ENCODE assay signal across 23 mouse cellular contexts in genomic region chr2:90788126-90788525, GRCm38 (mm10). TPM values are rescaled to one million over a fixed set of nuclear protein-coding genes. Genes with fewer than 3 reads are reported as not detected.
DNase-seq lines count a peak whose midpoint lies in the region; TF ChIP-seq lines count a peak whose summit lies in the region.
"Had no signal": no experiment of that assay in that cellular context is flagged by ENCODE, and none has a peak within 500 bp of the region (broad histone marks: within the 10 kb centered on the region; RNA-seq: fewer than 3 reads in every experiment).

No protein-coding gene starts in this region.

- H3K27me3 ChIP-seq in kidney, adult 2 months (replicated peaks; ENCODE audit: control insufficient read depth, insufficient read depth, low read length): no peaks in the 10 kb centered on the region; the same call in 1 of the 2 replicates
- H3K27me3 ChIP-seq: CH12.LX, Patski had no signal

- DNase-seq in kidney, adult 2 months: peak; percentile 52
- no peak for DNase-seq in kidney, adult 18-20 months
- DNase-seq in kidney, adult 9 months: peak; percentile 63
- no peak for DNase-seq in kidney, adult 8-10 months
- DNase-seq in layer of hippocampus, adult 2 months (ENCODE audit: low spot score in 2 of 2): no peak
- DNase-seq in layer of hippocampus, postnatal 14 days (ENCODE audit: low spot score in 2 of 2): no peak
- DNase-seq: adrenal gland, adult 2 months; adrenal gland, adult 8-10 months; adrenal gland, postnatal 10 days; adrenal gland, postnatal 14 days; adrenal gland, postnatal 25 days; adrenal gland, postnatal 36 days; B cell, adult 2 months; cerebellum, adult 11 months; cerebellum, adult 11-12 months; cerebellum, adult 18-20 months had no signal

- no peaks in the 10 kb centered on the region for H3K36me3 ChIP-seq in kidney, adult 2 months (ENCODE audit: control insufficient read depth, insufficient read depth, low read length)

- no peak for TF ChIP-seq CTCF in kidney, adult 2 months (conservative IDR thresholded peaks at IDR 0.05; ENCODE audit: insufficient read depth, insufficient read length, low read depth, low read length)
- TF ChIP-seq CTCF in layer of hippocampus, adult 2 months (conservative IDR thresholded peaks at IDR 0.05): no peak

- H3K4me3 ChIP-seq in kidney, adult 2 months (ENCODE audit: insufficient read depth, low read depth, low read length): no peak overlapping the region
- H3K4me3 ChIP-seq in layer of hippocampus, adult 2 months: no peak overlapping the region

- no peaks in the 10 kb centered on the region for H3K4me1 ChIP-seq in kidney, adult 2 months (ENCODE audit: control insufficient read depth, insufficient read depth, low read length)

- no peak for TF ChIP-seq POLR2A in kidney, adult 2 months (IDR thresholded peaks at IDR 0.05; ENCODE audit: low read depth, low read length)

- H3K27ac ChIP-seq in kidney, adult 2 months (ENCODE audit: insufficient read depth, low read depth, low read length): no peak overlapping the region
- H3K27ac ChIP-seq in layer of hippocampus, adult 2 months: peak overlapping the region; percentile 11; the same call in 1 of the 2 replicates

- 51% methylated on average over 2 of the region's 2 CpGs for whole genome bisulfite sequencing in kidney, adult 2 months

RNA-seq across cellular contexts. Expression of gene Agbl2, which starts 5.6 kb away (rescaled TPM):
- polyA plus RNA-seq in kidney, adult 2 months (2012; rRNA removed): 0.56 and 0.65 TPM in 2 replicates
- total RNA-seq in layer of hippocampus, adult 2 months (2021): 1 to 10 TPM; 1.0 to 1.3 TPM
- total RNA-seq in layer of hippocampus, postnatal 14 days (2021): under 1 TPM; 0.31 to 0.88 TPM
- total RNA-seq: CH12.LX, MEL had no signal
- polyA plus RNA-seq: activated CD4-positive, CD25-positive, alpha-beta regulatory T cell, adult 4 months; C2C12; CD4-positive, CD25-positive, alpha-beta regulatory T cell, adult 4 months; G1E; Patski had no signal

RNA-seq across cellular contexts. Expression of gene Fnbp4, which starts 43.0 kb away (rescaled TPM):
- polyA plus RNA-seq in kidney, adult 2 months (2012; rRNA removed): 20.6 and 21.2 TPM in 2 replicates
- 10 to 100 TPM; 58.3 to 73.3 TPM for total RNA-seq in layer of hippocampus, adult 2 months (2021)
- 10 to 100 TPM; 58.8 to 74.5 TPM for total RNA-seq in layer of hippocampus, postnatal 14 days (2021)

RNA-seq across cellular contexts. Expression of gene Mtch2, which starts 58.8 kb away (rescaled TPM):
- polyA plus RNA-seq in kidney, adult 2 months (2012; rRNA removed): 109 and 144 TPM in 2 replicates
- total RNA-seq in layer of hippocampus, adult 2 months (2021): 100 to 1,000 TPM; 114 to 129 TPM
- 100 to 1,000 TPM; 134 to 139 TPM for total RNA-seq in layer of hippocampus, postnatal 14 days (2021)

Comparison
In these comparisons a context has a peak if more than half of its experiments do, and no peak if none do; other contexts are left out.
1. DNase-seq: peak in kidney, adult 2 months (single experiment) and kidney, adult 9 months (single experiment); none in kidney, adult 18-20 months (single experiment), kidney, adult 8-10 months (0 of 2), layer of hippocampus, adult 2 months (0 of 2) and layer of hippocampus, postnatal 14 days (0 of 2).